Mouse (Mus musculus) kidney, adult 11 months (tissue): ENCODE results near the gene Map7d1.

Experiments
- DNase-seq: peaks from one replicate; pipeline ENCODE4 v3.0.0; 2022

Map7d1 gene

GRCm38 (mm10) chr4:126256131-126256791 lies at the start of gene Map7d1:
TSS of gene Map7d1 (minus strand) at chr4:126256343.
- DNase-seq, result peak; percentile 87

- no peak for DNase-seq
Observed at GRCm38 (mm10) chr4:126305428-126305827, 49.3 kb upstream of the Map7d1 start.

- no peak for DNase-seq
Observed at GRCm38 (mm10) chr4:126303877-126304276, 47.7 kb upstream of the Map7d1 start.

GRCm38 (mm10) chr4:126301584-126302309 lies 45.6 kb upstream of the Map7d1 start:
- no peak for DNase-seq

GRCm38 (mm10) chr4:126300916-126301583 lies 44.9 kb upstream of the Map7d1 start:
- no peak for DNase-seq

- DNase-seq, result peak; percentile 46
Observed at GRCm38 (mm10) chr4:126296617-126297101, 40.5 kb upstream of the Map7d1 start.

- no peak for DNase-seq
Observed at GRCm38 (mm10) chr4:126295937-126296336, 39.8 kb upstream of the Map7d1 start.

GRCm38 (mm10) chr4:126295152-126295551 lies 39.0 kb upstream of the Map7d1 start:
- no peak for DNase-seq

GRCm38 (mm10) chr4:126291196-126291595 lies 35.1 kb upstream of the Map7d1 start:
- no peak for DNase-seq

GRCm38 (mm10) chr4:126290314-126290713 lies 34.2 kb upstream of the Map7d1 start:
- DNase-seq, result no peak

- DNase-seq, result no peak
Observed at GRCm38 (mm10) chr4:126288085-126288666, 32.0 kb upstream of the Map7d1 start.

- no peak for DNase-seq
Observed at GRCm38 (mm10) chr4:126287302-126287995, 31.3 kb upstream of the Map7d1 start.

- no peak for DNase-seq
Observed at GRCm38 (mm10) chr4:126286492-126286891, 30.3 kb upstream of the Map7d1 start, which contains the start of gene Col8a2. TSS of gene Col8a2 (plus strand) at chr4:126286793.

GRCm38 (mm10) chr4:126283582-126283981 lies 27.4 kb upstream of the Map7d1 start:
- no peak for DNase-seq

- no peak for DNase-seq
Observed at GRCm38 (mm10) chr4:126281706-126282105, 25.6 kb upstream of the Map7d1 start.

GRCm38 (mm10) chr4:126278961-126279360 lies 22.8 kb upstream of the Map7d1 start:
- no peak for DNase-seq

GRCm38 (mm10) chr4:126278565-126278915 lies 22.4 kb upstream of the Map7d1 start:
- no peak for DNase-seq

GRCm38 (mm10) chr4:126277906-126278564 lies 21.9 kb upstream of the Map7d1 start:
- no peak for DNase-seq

GRCm38 (mm10) chr4:126275681-126276131 lies 19.6 kb upstream of the Map7d1 start:
- DNase-seq, result no peak

GRCm38 (mm10) chr4:126275081-126275480 lies 18.9 kb upstream of the Map7d1 start:
- DNase-seq, result no peak

GRCm38 (mm10) chr4:126273753-126274152 lies 17.6 kb upstream of the Map7d1 start:
- no peak for DNase-seq

GRCm38 (mm10) chr4:126269292-126269691 lies 13.1 kb upstream of the Map7d1 start:
- DNase-seq, result no peak
